Mouse (Mus musculus): ENCODE results near the gene Hnrnpa1. TPM values are rescaled to one million over a fixed set of nuclear protein-coding genes. Genes with fewer than 3 reads are reported as not detected.
"Not testable (repeated sequence)": the region's sequence is repeated elsewhere in the genome, so short reads cannot be mapped to it uniquely, and the experiment has no call there.

Gene Hnrnpa1
- total RNA-seq, 4 experiments from 2014 or later: 82.7 to 111 (median 89.3) TPM

- DNase-seq (ENCODE audit: low spot score in 2 of 2): peak; percentile 94 to 96
Observed at GRCm38 (mm10) chr15:103272419-103273279, 32.4 kb downstream of the Hnrnpa1 start, which contains the start of gene Copz1. Gene Copz1 (plus strand): TSS chr15:103272714.

- DNase-seq (ENCODE audit: low spot score in 2 of 2): not testable (repeated sequence)
Observed at GRCm38 (mm10) chr15:103275943-103276342, 35.7 kb downstream of the Hnrnpa1 start.

DNA sequence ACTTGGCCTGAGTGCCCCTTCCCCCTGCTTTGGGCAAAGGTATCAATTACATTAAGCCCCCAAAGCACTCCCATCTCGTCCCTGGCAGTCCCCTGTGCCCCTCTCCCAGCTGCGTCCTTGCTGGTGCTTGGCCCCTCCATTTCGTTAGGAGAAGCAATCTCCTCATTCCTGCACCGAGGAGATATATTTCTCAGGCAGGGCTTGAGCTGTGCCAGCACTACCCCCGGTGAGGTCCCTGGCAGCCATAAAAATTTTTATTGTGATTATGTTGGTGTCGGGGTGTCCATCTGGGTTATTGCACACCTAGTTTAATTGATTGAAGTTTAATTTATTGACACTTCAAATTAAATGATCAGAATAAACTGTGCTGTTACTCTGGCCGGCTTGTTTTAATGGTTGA lies 37.7 kb downstream of the Hnrnpa1 start:
- DNase-seq (ENCODE audit: low spot score in 2 of 2): no peak

- no peak for DNase-seq (ENCODE audit: low spot score in 2 of 2)
Observed at GRCm38 (mm10) chr15:103279750-103280149, 39.5 kb downstream of the Hnrnpa1 start.

DNA sequence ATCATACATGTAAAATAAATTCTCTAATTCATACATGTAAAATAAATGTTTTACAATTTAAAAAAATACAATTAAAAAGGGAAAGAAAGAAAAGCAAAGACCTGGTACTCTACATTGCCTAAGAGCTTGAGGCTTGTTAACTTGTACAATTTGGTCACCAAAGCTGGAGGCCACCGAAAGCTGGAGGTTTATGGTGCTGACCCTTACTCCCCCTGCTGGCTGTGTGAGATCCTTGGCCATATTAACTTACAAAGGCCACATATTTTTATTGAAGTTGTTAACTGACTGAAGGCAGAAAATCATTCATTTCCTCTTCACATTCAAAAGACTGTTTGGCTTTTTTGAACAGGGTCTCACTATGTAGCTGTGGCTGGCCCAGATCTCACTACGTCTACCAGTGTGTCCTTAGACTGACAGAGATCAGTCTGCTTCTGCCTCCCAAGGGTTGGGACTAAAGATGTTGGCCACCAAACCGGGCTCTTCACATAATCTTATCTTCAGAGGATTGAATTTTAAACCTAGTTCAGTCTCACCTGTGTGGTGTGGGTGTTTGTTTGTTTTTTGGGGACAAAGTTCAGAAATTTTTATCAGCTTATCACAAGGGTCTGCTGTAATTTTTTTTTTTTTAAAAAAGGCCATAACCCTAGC lies 40.7 kb downstream of the Hnrnpa1 start:
- no peak for DNase-seq (ENCODE audit: low spot score in 2 of 2)

- DNase-seq (ENCODE audit: low spot score in 2 of 2): no peak
Observed at GRCm38 (mm10) chr15:103281465-103282205, 41.4 kb downstream of the Hnrnpa1 start.

DNA sequence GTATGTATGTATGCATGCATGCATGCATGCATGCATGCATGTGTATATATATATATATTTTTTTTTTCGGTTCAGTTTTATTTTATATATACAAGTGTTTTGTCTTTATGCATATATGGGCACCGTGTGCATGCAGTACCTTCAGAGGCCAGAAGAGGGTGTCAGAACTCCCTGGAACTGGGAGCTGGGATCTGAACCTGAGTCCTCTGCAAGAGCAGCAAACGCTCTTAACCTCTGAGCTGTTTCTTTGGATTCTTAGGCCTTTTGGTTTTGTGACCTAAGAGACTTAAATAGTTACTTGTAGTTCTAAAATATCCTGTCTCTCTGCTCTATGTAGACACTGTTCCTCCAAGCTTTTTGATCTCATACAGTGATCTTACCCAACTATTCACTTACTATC lies 43.8 kb downstream of the Hnrnpa1 start:
- peak in 1 of 2 experiments; percentile 33 for DNase-seq (ENCODE audit: low spot score in 2 of 2)

DNA sequence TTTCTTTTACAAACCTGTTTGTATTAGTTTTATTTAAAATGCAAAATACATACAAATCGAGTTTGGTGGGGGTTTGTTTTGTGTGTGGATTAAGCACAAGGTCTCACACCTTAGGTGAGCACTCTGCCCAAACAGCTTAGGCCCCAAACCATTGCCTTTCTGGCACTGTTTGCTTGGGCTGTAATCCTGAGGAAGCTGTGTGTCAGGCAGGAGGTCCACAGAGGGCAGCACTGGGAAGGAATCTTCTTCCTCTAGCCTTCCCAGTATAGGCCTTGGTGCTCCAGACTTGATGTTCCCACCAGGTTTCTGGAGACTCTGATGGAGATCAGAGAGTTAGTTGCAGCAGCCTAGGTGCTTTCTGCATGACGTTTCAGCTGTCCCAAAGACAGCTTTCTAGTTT lies 44.4 kb downstream of the Hnrnpa1 start:
- no peak for DNase-seq (ENCODE audit: low spot score in 2 of 2)

GRCm38 (mm10) chr15:103285778-103286417 lies 45.7 kb downstream of the Hnrnpa1 start:
- DNase-seq (ENCODE audit: low spot score in 2 of 2): peak; percentile 44 to 52

GRCm38 (mm10) chr15:103289600-103289999 lies 49.4 kb downstream of the Hnrnpa1 start:
- no peak for DNase-seq (ENCODE audit: low spot score in 2 of 2)

DNA sequence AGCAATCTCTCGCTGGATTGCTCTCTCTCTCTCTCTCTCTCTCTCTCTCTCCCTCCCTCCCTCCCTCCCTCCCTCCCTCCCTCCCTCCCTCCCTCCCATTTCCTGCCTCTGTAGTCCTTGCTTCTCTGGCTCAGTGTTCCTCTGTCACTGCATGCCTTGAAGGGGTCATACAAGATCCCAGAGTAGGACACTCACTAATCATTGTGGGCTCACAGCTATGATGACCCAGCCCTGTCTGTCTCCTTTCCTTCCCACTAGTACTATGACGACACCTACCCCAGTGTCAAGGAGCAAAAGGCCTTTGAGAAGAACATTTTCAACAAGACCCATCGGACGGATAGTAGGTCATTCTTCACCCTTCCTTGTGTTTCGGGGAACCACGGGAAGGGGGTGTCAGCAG lies 50.2 kb downstream of the Hnrnpa1 start:
- no peak for DNase-seq (ENCODE audit: low spot score in 2 of 2)

DNA sequence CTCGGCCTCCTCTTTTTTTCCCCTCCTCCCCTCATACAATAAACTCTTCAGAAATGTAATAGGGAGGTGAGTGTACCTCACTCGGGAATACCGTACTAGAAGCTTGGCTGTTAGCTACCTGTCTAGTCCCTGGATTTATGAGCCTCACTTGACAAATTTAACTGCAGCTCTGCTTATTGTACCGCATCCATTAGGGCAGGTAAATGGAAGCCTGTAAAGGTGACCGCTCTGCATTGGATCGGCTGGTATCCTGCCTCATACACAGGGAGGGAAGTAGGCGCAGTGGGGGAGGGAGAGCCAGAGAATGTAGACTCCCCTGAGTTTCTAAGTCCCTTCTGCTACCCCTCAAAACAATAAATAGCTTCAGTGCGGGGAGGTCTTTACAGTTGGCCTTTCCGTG lies 50.6 kb downstream of the Hnrnpa1 start:
- no peak for DNase-seq (ENCODE audit: low spot score in 2 of 2)

GRCm38 (mm10) chr15:103292673-103293345 lies 52.6 kb downstream of the Hnrnpa1 start:
- no peak for DNase-seq (ENCODE audit: low spot score in 2 of 2)

GRCm38 (mm10) chr15:103293375-103293774 lies 53.1 kb downstream of the Hnrnpa1 start:
- DNase-seq (ENCODE audit: low spot score in 2 of 2): no peak

DNA sequence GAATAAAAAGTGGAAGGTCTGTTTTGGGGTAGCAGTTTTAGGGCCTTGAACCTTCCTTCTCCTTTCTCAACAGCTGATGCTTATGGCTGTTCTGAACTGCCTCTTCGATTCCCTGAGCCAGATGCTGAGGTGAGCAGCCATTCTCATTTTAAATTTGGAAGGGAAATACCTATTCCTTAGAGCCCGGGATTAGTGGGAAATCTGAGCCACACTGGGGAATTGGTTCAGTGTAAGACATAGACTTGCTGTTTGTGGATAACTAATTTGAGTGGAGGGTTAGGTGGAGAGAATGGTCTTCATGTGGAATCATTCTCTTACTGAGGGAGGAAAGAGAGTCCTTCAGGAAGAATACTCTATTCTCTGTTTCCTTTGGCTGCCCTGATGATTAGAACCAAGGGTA lies 54.4 kb downstream of the Hnrnpa1 start:
- no peak for DNase-seq (ENCODE audit: low spot score in 2 of 2)

DNA sequence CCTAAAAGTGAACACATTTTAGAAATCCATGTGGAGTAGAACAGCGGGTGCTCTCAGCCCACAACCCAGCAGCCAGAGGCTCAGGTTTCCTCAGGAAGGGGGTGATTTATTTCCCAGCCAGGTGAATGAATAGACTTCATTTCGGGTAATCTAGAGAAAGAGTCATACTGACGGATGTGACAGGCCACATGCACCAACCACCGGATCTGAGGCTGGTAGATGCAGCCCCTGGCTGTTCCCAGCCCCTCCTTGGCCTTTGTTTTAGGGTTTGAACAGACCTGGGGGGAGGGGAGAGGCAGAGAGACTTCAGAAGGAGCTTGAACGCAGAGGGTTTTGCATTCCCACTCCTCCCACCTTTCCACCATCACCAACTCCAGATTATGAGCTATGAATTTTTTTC lies 55.6 kb downstream of the Hnrnpa1 start:
- no peak for DNase-seq (ENCODE audit: low spot score in 2 of 2)

Small RNA genes within 50 kb of the gene (microRNA-seq; reads per million reads assigned to microRNA genes)
- gene Mir148b: 70.7 reads per million, percentile 45 among the genes with 10 or more reads in this experiment

Other genes with a start within 250 kb of the Hnrnpa1 start
- gene Hoxc8, start 249.8 kb upstream of the Hnrnpa1 start, total RNA-seq (2022): 1 to 10 TPM; 1.3 to 1.5 (median 1.4) TPM
- 1 to 10 TPM; 4.5 to 6.3 (median 5.2) TPM for gene Hoxc6, start 242.2 kb upstream of the Hnrnpa1 start, total RNA-seq (2022)
- 1 to 10 TPM; 4.6 to 5.6 (median 4.7) TPM for gene Hoxc4, start 221.5 kb upstream of the Hnrnpa1 start, total RNA-seq (2022)
- gene Smug1, start 73.3 kb upstream of the Hnrnpa1 start, total RNA-seq (2022): 10 to 100 TPM in 3 of 4 experiments, 1 to 10 TPM in 1; 10.0 to 19.3 (median 12.3) TPM
- gene Cbx5, start 616 bp upstream of the Hnrnpa1 start, total RNA-seq (2022): 10 to 100 TPM; 25.0 to 34.2 (median 28.9) TPM
- not detected for gene Nfe2, start 18.0 kb downstream of the Hnrnpa1 start, total RNA-seq (2022)
- 10 to 100 TPM; 34.7 to 39.4 (median 35.6) TPM for gene Copz1, start 32.3 kb downstream of the Hnrnpa1 start, total RNA-seq (2022)
- not detected for gene Gpr84, start 70.2 kb downstream of the Hnrnpa1 start, total RNA-seq (2022)
- 1 to 10 TPM; 5.7 to 6.4 (median 5.9) TPM for gene Zfp385a, start 99.7 kb downstream of the Hnrnpa1 start, total RNA-seq (2022)
- 1 to 10 TPM; 4.0 to 4.9 (median 4.5) TPM for gene Itga5, start 126.3 kb downstream of the Hnrnpa1 start, total RNA-seq (2022)
- not detected for gene Gtsf1, start 190.0 kb downstream of the Hnrnpa1 start, total RNA-seq (2022)
- not detected for gene Gtsf2, start 208.0 kb downstream of the Hnrnpa1 start, total RNA-seq (2022)
- 1 to 10 TPM in 1 of 4 experiments, under 1 TPM in 3; 0.27 to 1.0 (median 0.63) TPM for gene Nckap1l, start 213.4 kb downstream of the Hnrnpa1 start, total RNA-seq (2022)